In the genomic region with DNA sequence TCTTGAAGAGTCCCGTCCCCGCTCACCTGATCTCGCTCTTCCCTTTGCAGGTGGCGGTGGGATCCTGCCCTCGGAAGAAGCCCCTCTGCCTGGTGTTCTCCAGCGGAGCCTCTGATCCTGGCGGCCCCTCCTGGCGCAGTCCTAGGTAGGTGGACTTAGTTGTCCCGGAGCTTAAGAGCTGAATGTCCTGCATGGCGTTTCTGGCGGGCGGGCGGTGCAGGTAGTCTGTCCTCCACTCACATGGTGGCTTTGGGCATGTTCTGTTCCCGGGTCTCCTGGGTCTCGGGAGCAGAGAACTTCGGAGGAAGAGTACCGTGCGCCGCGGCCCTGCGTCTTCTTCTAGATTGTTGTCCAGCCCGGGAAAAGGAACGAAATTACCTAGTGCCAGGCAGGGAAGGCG, we compare ENCODE assay signal across 8 mouse cellular contexts. TPM values are rescaled to one million over a fixed set of nuclear protein-coding genes. Genes with fewer than 3 reads are reported as not detected.
DNase-seq lines count a peak whose midpoint lies in the region; ATAC-seq and TF ChIP-seq lines count a peak whose summit lies in the region.

No protein-coding gene starts in this region.

- peak overlapping the region; percentile 74 for H3K4me3 ChIP-seq in heart, embryonic 10.5 days
- peak overlapping the region; percentile 96 for H3K4me3 ChIP-seq in E14TG2a.4 (replicated peaks; ENCODE audit: low read length)
- peak overlapping the region; percentile 79 for H3K4me3 ChIP-seq in embryonic facial prominence, embryonic 12.5 days
- peak overlapping the region; percentile 73 for H3K4me3 ChIP-seq in intestine, embryonic 14.5 days (ENCODE audit: low read depth, low read length)
- peak overlapping the region; percentile 94 for H3K4me3 ChIP-seq in megakaryocyte, embryonic 14.5 days (replicated peaks)

- intact Hi-C loops in heart, postnatal 36 days (cut with DNase I) = loop anchor here (2.0 kb wide), 1 partner anchor 54 kb away; no protein-coding TSS in a partner anchor

- ATAC-seq in embryonic facial prominence, embryonic 12.5 days (ENCODE audit: insufficient number of reproducible peaks, insufficient read depth, low FRiP score, low TSS enrichment) = no peak; the same call in 1 of the 2 replicates
- peak; percentile 67 for ATAC-seq in intestine, embryonic 14.5 days (replicated peaks; ENCODE audit: low FRiP score, low TSS enrichment, low read depth)

- no peaks in the 10 kb centered on the region for H3K27me3 ChIP-seq in heart, embryonic 10.5 days (ENCODE audit: insufficient read depth, poor library complexity, severe bottlenecking)
- H3K27me3 ChIP-seq in E14TG2a.4 (ENCODE audit: insufficient read depth, low read length) = no peaks in the 10 kb centered on the region
- no peaks in the 10 kb centered on the region for H3K27me3 ChIP-seq in embryonic facial prominence, embryonic 12.5 days
- H3K27me3 ChIP-seq in intestine, embryonic 14.5 days (replicated peaks; ENCODE audit: control insufficient read depth, insufficient read depth, low read length) = no peaks in the 10 kb centered on the region
- no peaks in the 10 kb centered on the region for H3K27me3 ChIP-seq in megakaryocyte, embryonic 14.5 days (replicated peaks)

- peak overlapping the region; percentile 81 for H3K9ac ChIP-seq in embryonic facial prominence, embryonic 12.5 days
- peak overlapping the region; percentile 83 for H3K9ac ChIP-seq in intestine, embryonic 14.5 days (ENCODE audit: low read length)

- peaks cover 18% of the 10 kb centered on the region for H3K4me1 ChIP-seq in heart, embryonic 10.5 days
- peaks cover 40% of the 10 kb centered on the region for H3K4me1 ChIP-seq in E14TG2a.4 (replicated peaks; ENCODE audit: low read depth, low read length)
- H3K4me1 ChIP-seq in embryonic facial prominence, embryonic 12.5 days = peaks cover 16% of the 10 kb centered on the region
- peaks cover 17% of the 10 kb centered on the region for H3K4me1 ChIP-seq in intestine, embryonic 14.5 days (replicated peaks; ENCODE audit: control insufficient read depth, insufficient read depth, low read length)
- H3K4me1 ChIP-seq in megakaryocyte, embryonic 14.5 days = peaks cover 40% of the 10 kb centered on the region

- TF ChIP-seq CTCF in E14TG2a.4 (conservative IDR thresholded peaks at IDR 0.05; ENCODE audit: low read length) = no peak

- H3K27ac ChIP-seq in heart, embryonic 10.5 days = peak overlapping the region; percentile 92
- 0 out of 2 replicates have a peak overlapping the region, but pooled peaks have one; percentile 32 for H3K27ac ChIP-seq in embryonic facial prominence, embryonic 12.5 days
- 0 out of 2 replicates have a peak overlapping the region, but pooled peaks have one; percentile 22 for H3K27ac ChIP-seq in intestine, embryonic 14.5 days (ENCODE audit: low read depth)

- DNase-seq in heart, embryonic 10.5 days (ENCODE audit: low spot score) = no peak
- no peak for DNase-seq in heart, postnatal 36 days
- no peak for DNase-seq in intestine, embryonic 14.5 days (ENCODE audit: low spot score)
- DNase-seq in ovary, postnatal 36 days (ENCODE audit: low spot score) = no peak
- no peak for DNase-seq in thymus, postnatal 14 days

- peaks cover 25% of the 10 kb centered on the region for H3K36me3 ChIP-seq in heart, embryonic 10.5 days
- peaks cover 41% of the 10 kb centered on the region for H3K36me3 ChIP-seq in E14TG2a.4 (ENCODE audit: insufficient read depth, low read length)
- peaks cover 22% of the 10 kb centered on the region for H3K36me3 ChIP-seq in embryonic facial prominence, embryonic 12.5 days
- H3K36me3 ChIP-seq in intestine, embryonic 14.5 days (ENCODE audit: control insufficient read depth, insufficient read depth, low read length) = peaks cover 23% of the 10 kb centered on the region
- H3K36me3 ChIP-seq in megakaryocyte, embryonic 14.5 days (replicated peaks; ENCODE audit: low read length) = peaks cover 28% of the 10 kb centered on the region

- WGBS in heart, embryonic 10.5 days = under 1% methylated on average over 24 of the region's 24 CpGs
- 0% methylated on average over 22 of the region's 24 CpGs for WGBS in embryonic facial prominence, embryonic 12.5 days
- WGBS in intestine, embryonic 14.5 days = under 1% methylated on average over 24 of the region's 24 CpGs

- H3K4me2 ChIP-seq in embryonic facial prominence, embryonic 12.5 days (replicated peaks) = peak overlapping the region; percentile 84
- peak overlapping the region; percentile 88 for H3K4me2 ChIP-seq in intestine, embryonic 14.5 days (ENCODE audit: low read length)

- no peaks in the 10 kb centered on the region for H3K9me3 ChIP-seq in heart, embryonic 10.5 days
- H3K9me3 ChIP-seq in E14TG2a.4 (ENCODE audit: low read length) = no peaks in the 10 kb centered on the region
- H3K9me3 ChIP-seq in embryonic facial prominence, embryonic 12.5 days = no peaks in the 10 kb centered on the region
- no peaks in the 10 kb centered on the region for H3K9me3 ChIP-seq in intestine, embryonic 14.5 days (ENCODE audit: control insufficient read depth, low read length)
- no peaks in the 10 kb centered on the region for H3K9me3 ChIP-seq in megakaryocyte, embryonic 14.5 days

RNA-seq across cellular contexts. Expression of a gene that starts 0.3 kb away (rescaled TPM):
- 1.3 and 1.6 TPM in 2 replicates for polyA plus RNA-seq in heart, embryonic 10.5 days (2016; fragmentation: Nextera tagmentation; extraction: Ambion mirVana)
- 1 to 10 TPM; 3.6 to 4.6 TPM for total RNA-seq in heart, postnatal 36 days (2021)
- 4.1 and 4.2 TPM in 2 replicates for polyA plus RNA-seq in embryonic facial prominence, embryonic 12.5 days (2016; fragmentation: Nextera tagmentation; extraction: Ambion mirVana)
- 2.3 and 3.3 TPM in 2 replicates for polyA plus RNA-seq in intestine, embryonic 14.5 days (2014; fragmentation: Nextera tagmentation; extraction: Ambion mirVana)
- polyA plus RNA-seq in megakaryocyte, embryonic 14.5 days (2012; ENCODE audit: insufficient read depth, low replicate concordance) = 1.9 TPM in 1 of 2 replicates, not detected in the other

RNA-seq across cellular contexts. Expression of a gene that starts 0.5 kb away (rescaled TPM):
- 10.8 and 17.1 TPM in 2 replicates for polyA plus RNA-seq in heart, embryonic 10.5 days (2016; fragmentation: Nextera tagmentation; extraction: Ambion mirVana)
- 1 to 10 TPM; 5.2 to 5.4 TPM for total RNA-seq in heart, postnatal 36 days (2021)
- 16.9 and 17.5 TPM in 2 replicates for polyA plus RNA-seq in embryonic facial prominence, embryonic 12.5 days (2016; fragmentation: Nextera tagmentation; extraction: Ambion mirVana)
- 16.9 and 18.6 TPM in 2 replicates for polyA plus RNA-seq in intestine, embryonic 14.5 days (2014; fragmentation: Nextera tagmentation; extraction: Ambion mirVana)
- 2.7 and 11.4 TPM in 2 replicates for polyA plus RNA-seq in megakaryocyte, embryonic 14.5 days (2012; ENCODE audit: insufficient read depth, low replicate concordance)

Comparison
In these comparisons a context has a peak if more than half of its experiments do, and no peak if none do; other contexts are left out.
1. H3K27ac ChIP-seq: peak in every context shown above with its lines; median percentile 92 in heart, embryonic 10.5 days; 32 in embryonic facial prominence, embryonic 12.5 days; 22 in intestine, embryonic 14.5 days.